Mouse (Mus musculus) intestine, embryonic 15.5 days (tissue): ENCODE results near the gene Wdr46. TPM values are rescaled to one million over a fixed set of nuclear protein-coding genes. Genes with fewer than 3 reads are reported as not detected.
A peak's percentile ranks its signal among the peaks of the same experiment; 100 is the strongest.
"Not testable (repeated sequence)": the region's sequence is repeated elsewhere in the genome, so short reads cannot be mapped to it uniquely, and the experiment has no call there.

ENCODE experiments used
- ATAC-seq: fragments of 200-750 bp; cut with Nextera tagmentation; 2 replicates; pipeline ENCODE4 v1.8.0; 2017; ENCODE audit warnings: moderate TSS enrichment, moderate library complexity
- H3K27ac ChIP-seq: fragments of 300-500 bp; sonication (generic); 2 replicates; pipeline ENCODE4 v1.5.1; 2015; ENCODE audit warnings: mild to moderate bottlenecking, inconsistent platforms
- H3K27me3 ChIP-seq: fragments of 300-500 bp; sonication (generic); replicated peaks from 2 replicates; pipeline ENCODE4 v1.6.1; 2015; ENCODE audit warnings: inconsistent platforms
- H3K36me3 ChIP-seq: fragments of 300-500 bp; sonication (generic); 2 replicates; pipeline ENCODE4 v1.6.1; 2015; ENCODE audit warnings: inconsistent platforms
- H3K4me1 ChIP-seq: fragments of 300-500 bp; sonication (generic); replicated peaks from 2 replicates; pipeline ENCODE4 v1.6.1; 2015; ENCODE audit warnings: inconsistent platforms
- H3K4me2 ChIP-seq: fragments of 300-500 bp; sonication (generic); replicated peaks from 2 replicates; pipeline ENCODE4 v1.6.1; 2015; ENCODE audit warnings: mild to moderate bottlenecking, inconsistent platforms
- H3K4me3 ChIP-seq: fragments of 300-500 bp; sonication (generic); replicated peaks from 2 replicates; pipeline ENCODE4 v1.5.1; 2015; ENCODE audit warnings: inconsistent platforms
- H3K9ac ChIP-seq: fragments of 300-500 bp; sonication (generic); 2 replicates; pipeline ENCODE4 v1.6.1; 2015; ENCODE audit warnings: inconsistent platforms
- H3K9me3 ChIP-seq: fragments of 300-500 bp; sonication (generic); 2 replicates; pipeline ENCODE4 v1.6.1; 2016; ENCODE audit warnings: inconsistent platforms
- WGBS: fragments of 180-500 bp; shearing (Covaris S2); methylation state at CpG from one replicate; pipeline ENCODE4 v1.1.7; 2015; 5-methylcytosine and 5-hydroxymethylcytosine counted together
- polyA plus RNA-seq: library from polyadenylated mRNA; unstranded; fragments of >200 nt; fragmentation: Nextera tagmentation; extraction: Ambion mirVana; gene quantifications from 2 replicates; pipeline ENCODE4 v1.2.1, GENCODE M21; 2015

Gene Wdr46
- polyA plus RNA-seq, 1 experiment from 2014 or later: 37.1 TPM

DNA sequence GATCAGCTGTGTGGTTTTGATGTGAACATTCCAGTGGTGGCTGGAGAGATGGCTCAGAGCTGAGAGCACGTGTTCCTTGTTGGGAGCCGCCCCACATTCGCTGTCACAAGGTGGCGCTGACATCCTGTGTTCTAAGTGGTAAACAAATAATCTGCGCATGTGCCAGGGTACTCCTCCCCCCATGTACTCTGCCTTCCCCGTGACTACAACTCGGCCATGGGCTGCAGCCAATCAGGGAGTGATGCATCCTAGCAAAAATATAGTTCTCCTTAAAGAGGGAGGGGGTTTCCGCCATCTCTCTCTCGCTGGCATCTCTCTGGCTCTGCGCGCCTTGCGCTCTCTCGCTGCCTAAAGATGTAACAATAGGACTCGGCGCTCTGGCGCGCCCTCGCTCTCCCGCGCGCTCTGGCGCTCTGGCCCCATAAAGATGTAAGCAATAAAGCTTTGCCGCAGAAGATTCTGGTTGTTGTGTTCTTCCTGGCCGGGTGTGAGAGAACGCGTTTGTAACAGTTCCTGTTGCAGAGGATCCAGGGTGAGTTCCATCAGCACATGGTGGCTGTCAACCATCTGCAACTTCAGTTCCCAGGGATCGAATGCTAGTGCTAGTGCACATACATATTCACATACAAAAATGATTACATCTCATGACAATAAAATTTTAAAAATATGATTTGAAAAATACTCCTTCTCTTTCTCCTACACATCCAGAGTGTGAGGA, 40.9 kb downstream of the Wdr46 start:
- H3K9me3 ChIP-seq, H3K36me3 ChIP-seq, H3K4me1 ChIP-seq: not testable (repeated sequence)
- under 1% methylated on average over 27 of the region's 27 CpGs for WGBS
- H3K27ac ChIP-seq: peak overlapping the region; percentile 90
- H3K4me2 ChIP-seq: peak overlapping the region; percentile 80
- ATAC-seq: peak; percentile 80
- peaks cover 19% of the 10 kb centered on the region for H3K27me3 ChIP-seq
- H3K4me3 ChIP-seq: peak overlapping the region; percentile 50
- peak overlapping the region; percentile 64 for H3K9ac ChIP-seq

GRCm38 (mm10) chr17:33982136-33982535, 41.7 kb downstream of the Wdr46 start:
- Histone ChIP-seq H3K27me3 (peaks cover 17% of the 10 kb centered on the region), H3K4me2 (peak overlapping the region; percentile 80)
- not testable (repeated sequence) for H3K27ac ChIP-seq, H3K9ac ChIP-seq, H3K4me1 ChIP-seq, H3K9me3 ChIP-seq, H3K4me3 ChIP-seq, ATAC-seq, H3K36me3 ChIP-seq
- WGBS: 12% methylated on average over 8 of the region's 8 CpGs

- 29% methylated on average over 10 of the region's 10 CpGs for WGBS
- H3K4me1 ChIP-seq: 0 out of 2 replicates have a peak, but pooled peaks cover 2% of the 10 kb centered on the region
- no peak overlapping the region for H3K9ac ChIP-seq
- H3K9me3 ChIP-seq: no peaks in the 10 kb centered on the region
- peaks cover 10% of the 10 kb centered on the region; the same call in 1 of the 2 replicates for H3K27me3 ChIP-seq
- no peaks in the 10 kb centered on the region for H3K36me3 ChIP-seq
- H3K27ac ChIP-seq: no peak overlapping the region
- H3K4me2 ChIP-seq: no peak overlapping the region
- ATAC-seq: 0 out of 2 replicates have a peak, but pooled peaks have one; percentile 31
- H3K4me3 ChIP-seq: no peak overlapping the region
These were observed 51.6 kb downstream of the Wdr46 start for GRCm38 (mm10) chr17:33991788-33992664.

- 0 out of 2 replicates have a peak, but pooled peaks cover under 1% of the 10 kb centered on the region for H3K27me3 ChIP-seq
- H3K4me2 ChIP-seq: no peak overlapping the region
- H3K36me3 ChIP-seq: no peaks in the 10 kb centered on the region
- no peak overlapping the region for H3K9ac ChIP-seq
- no peaks in the 10 kb centered on the region for H3K9me3 ChIP-seq
- peaks cover 7% of the 10 kb centered on the region; the same call in 1 of the 2 replicates for H3K4me1 ChIP-seq
- H3K4me3 ChIP-seq: no peak overlapping the region
- no peak overlapping the region for H3K27ac ChIP-seq
- 90% methylated on average over 8 of the region's 8 CpGs for whole genome bisulfite sequencing
- no peak for ATAC-seq
These were observed 54.5 kb downstream of the Wdr46 start for GRCm38 (mm10) chr17:33994959-33995358.

- no peak overlapping the region for H3K4me3 ChIP-seq
- no peaks in the 10 kb centered on the region for H3K9me3 ChIP-seq
- WGBS: 42% methylated on average over 3 of the region's 3 CpGs
- no peak overlapping the region for H3K9ac ChIP-seq
- H3K4me2 ChIP-seq: no peak overlapping the region
- 0 out of 2 replicates have a peak, but pooled peaks cover 5% of the 10 kb centered on the region for H3K27me3 ChIP-seq
- peaks cover 11% of the 10 kb centered on the region; the same call in 1 of the 2 replicates for H3K4me1 ChIP-seq
- no peak for ATAC-seq
- H3K36me3 ChIP-seq: no peaks in the 10 kb centered on the region
- no peak overlapping the region for H3K27ac ChIP-seq
These were observed 55.2 kb downstream of the Wdr46 start for GRCm38 (mm10) chr17:33995651-33996050.

- H3K9me3 ChIP-seq, H3K27me3 ChIP-seq, H3K9ac ChIP-seq, H3K4me3 ChIP-seq, H3K27ac ChIP-seq, ATAC-seq, H3K4me1 ChIP-seq, H3K36me3 ChIP-seq, H3K4me2 ChIP-seq: not testable (repeated sequence)
- 86% methylated on average over 2 of the region's 2 CpGs for WGBS
These were observed 56.6 kb downstream of the Wdr46 start for GRCm38 (mm10) chr17:33997025-33997424.

DNA sequence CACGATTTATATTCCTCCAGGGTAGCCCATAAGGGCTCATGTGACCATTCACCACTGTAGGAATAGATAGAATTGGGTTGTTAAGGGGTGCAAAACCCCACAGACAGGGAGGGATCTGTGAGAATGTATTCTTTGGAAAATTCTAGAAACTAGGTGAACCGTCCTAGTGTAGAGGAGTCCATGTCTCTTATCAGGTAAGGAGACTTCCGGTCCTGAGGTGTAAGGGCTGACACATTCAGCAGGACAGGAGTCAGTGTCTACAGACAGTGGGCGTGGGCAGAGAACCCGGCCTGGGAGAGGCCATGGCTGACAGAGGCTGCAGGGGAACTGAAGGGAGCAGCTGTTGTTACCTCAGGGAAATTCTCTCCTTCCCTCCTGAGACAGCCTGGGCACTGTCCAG, 58.2 kb downstream of the Wdr46 start:
- H3K4me3 ChIP-seq, H3K9ac ChIP-seq, H3K9me3 ChIP-seq, ATAC-seq, H3K27me3 ChIP-seq, H3K4me1 ChIP-seq, H3K27ac ChIP-seq, H3K36me3 ChIP-seq: not testable (repeated sequence)
- H3K4me2 ChIP-seq: peak overlapping the region; percentile 99
- WGBS: 55% methylated on average over 5 of the region's 5 CpGs

Other genes starting within 250 kb of the Wdr46 start
- 49.4 and 52.7 TPM in 2 replicates for gene March2, start 222.0 kb upstream of the Wdr46 start, polyA plus RNA-seq
- 206 and 218 TPM in 2 replicates for gene Rab11b, start 180.1 kb upstream of the Wdr46 start, polyA plus RNA-seq
- gene Angptl4, start 158.8 kb upstream of the Wdr46 start, polyA plus RNA-seq: 20.7 and 23.4 TPM in 2 replicates
- 23.0 and 30.5 TPM in 2 replicates for gene Kank3, start 130.1 kb upstream of the Wdr46 start, polyA plus RNA-seq
- gene Rps28, start 116.1 kb upstream of the Wdr46 start, polyA plus RNA-seq: 1,025 and 1,054 TPM in 2 replicates
- gene Ndufa7, start 116.1 kb upstream of the Wdr46 start, polyA plus RNA-seq: 492 and 540 TPM in 2 replicates
- 53.3 and 61.3 TPM in 2 replicates for gene Cd320, start 97.6 kb upstream of the Wdr46 start, polyA plus RNA-seq
- gene Gm7029, start 66.8 kb upstream of the Wdr46 start, polyA plus RNA-seq: not detected in 2 replicates
- 5.7 and 7.1 TPM in 2 replicates for gene Kifc1, start 50.0 kb upstream of the Wdr46 start, polyA plus RNA-seq
- 0.18 and 0.21 TPM in 2 replicates for gene Platr17, start 35.5 kb upstream of the Wdr46 start, polyA plus RNA-seq
- gene Daxx, start 31.2 kb upstream of the Wdr46 start, polyA plus RNA-seq: 37.5 and 39.1 TPM in 2 replicates
- 35.6 and 39.3 TPM in 2 replicates for gene Tapbp, start 24.8 kb upstream of the Wdr46 start, polyA plus RNA-seq
- 14.4 and 16.2 TPM in 2 replicates for gene Zbtb22, start 24.8 kb upstream of the Wdr46 start, polyA plus RNA-seq
- 29.2 and 32.9 TPM in 2 replicates for gene Rgl2, start 11.1 kb upstream of the Wdr46 start, polyA plus RNA-seq
- gene Pfdn6, start 317 bp upstream of the Wdr46 start, polyA plus RNA-seq: 153 and 159 TPM in 2 replicates
- gene B3galt4, start 10.8 kb downstream of the Wdr46 start, polyA plus RNA-seq: 9.8 TPM in 2 replicates
- gene Vps52, start 15.2 kb downstream of the Wdr46 start, polyA plus RNA-seq: 44.0 and 47.4 TPM in 2 replicates
- gene Rps18, start 15.3 kb downstream of the Wdr46 start, polyA plus RNA-seq: 1,812 and 1,948 TPM in 2 replicates
- gene H2-K1, start 59.7 kb downstream of the Wdr46 start, polyA plus RNA-seq: 190 and 264 TPM in 2 replicates
- 16.8 and 18.2 TPM in 2 replicates for gene Ring1, start 84.0 kb downstream of the Wdr46 start, polyA plus RNA-seq
- gene H2-Ke6, start 87.4 kb downstream of the Wdr46 start, polyA plus RNA-seq: 51.5 and 60.9 TPM in 2 replicates
- gene Slc39a7, start 91.0 kb downstream of the Wdr46 start, polyA plus RNA-seq: 151 and 172 TPM in 2 replicates
- 41.8 and 45.0 TPM in 2 replicates for gene Rxrb, start 91.2 kb downstream of the Wdr46 start, polyA plus RNA-seq
- gene Col11a2, start 98.8 kb downstream of the Wdr46 start, polyA plus RNA-seq: 0.90 and 1.0 TPM in 2 replicates
- 0.66 and 0.85 TPM in 2 replicates for gene H2-Oa, start 151.7 kb downstream of the Wdr46 start, polyA plus RNA-seq
- 11.3 and 13.4 TPM in 2 replicates for gene H2-DMa, start 178.9 kb downstream of the Wdr46 start, polyA plus RNA-seq
- 88.2 and 90.7 TPM in 2 replicates for gene Brd2, start 182.0 kb downstream of the Wdr46 start, polyA plus RNA-seq
- gene H2-DMb2, start 202.6 kb downstream of the Wdr46 start, polyA plus RNA-seq: 0.68 and 0.83 TPM in 2 replicates
- gene H2-DMb1, start 212.4 kb downstream of the Wdr46 start, polyA plus RNA-seq: 3.2 TPM in 2 replicates
- 6.2 and 6.9 TPM in 2 replicates for gene Tap1, start 246.9 kb downstream of the Wdr46 start, polyA plus RNA-seq
- gene Psmb9, start 247.1 kb downstream of the Wdr46 start, polyA plus RNA-seq: 9.3 and 9.4 TPM in 2 replicates